Mouse (Mus musculus): Measurements from ENCODE around the gene Dnah8.
A peak's percentile ranks its signal among the peaks of the same experiment; 100 is the strongest.

GRCm38 (mm10) chr17:30714732-30715131 is 90.6 kb downstream of the Dnah8 start:
- TF ChIP-seq POLR2A (IDR thresholded peaks at IDR 0.05; ENCODE audit: control insufficient read depth, low read depth, low read length) (no peak), CTCF (IDR thresholded peaks at IDR 0.05; ENCODE audit: control insufficient read depth, insufficient read depth, insufficient replicate concordance, low read depth, low read length) (peak; percentile 44; the same call in 1 of the 2 replicates)
